Mouse (Mus musculus): ENCODE measurements at regions not wholly inside any gene's neighbourhood (a gene's known extent, or its start where the extent isn't known, plus 50 kb on each side); places are given as distances from the start of the nearest gene placed in this dataset.

DNA sequence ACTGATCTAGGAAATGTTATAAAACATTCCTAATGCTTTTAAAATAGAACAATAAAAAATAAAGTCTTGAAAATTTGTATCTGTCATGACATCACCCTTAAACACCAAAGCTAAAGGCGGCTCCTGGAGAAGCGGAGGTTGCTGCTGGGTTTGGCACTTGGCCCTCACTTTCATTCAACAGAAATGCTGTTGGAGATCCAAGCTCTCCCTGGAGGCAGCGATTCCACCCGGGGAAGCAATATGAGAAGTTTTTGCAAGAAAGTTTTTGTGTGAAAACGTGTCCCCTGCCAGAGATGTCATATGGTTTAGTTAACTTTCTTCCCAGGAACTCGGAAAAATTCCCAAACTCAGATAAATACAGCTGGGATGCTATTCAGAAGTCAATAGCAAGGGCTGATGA lies 51.5 kb upstream of the Map4k3 start:
- H3K27me3 ChIP-seq (replicated peaks; ENCODE audit: control insufficient read depth, insufficient read depth, low read length), result no peaks in the 10 kb centered on the region
- no peak overlapping the region for H3K27ac ChIP-seq (ENCODE audit: low read depth, low read length)
- no peak overlapping the region for H3K9ac ChIP-seq (ENCODE audit: low read depth, low read length)

More for the DNA sequence above, 51.5 kb upstream of the Map4k3 start:
- no peak overlapping the region for H3K4me3 ChIP-seq (ENCODE audit: low read length)
- no peaks in the 10 kb centered on the region for H3K9me3 ChIP-seq (ENCODE audit: control insufficient read depth, low read length)
- ATAC-seq, result no peak; the same call in 1 of the 2 replicates
- H3K4me1 ChIP-seq (ENCODE audit: control insufficient read depth, insufficient read depth, low read depth, low read length), result no peaks in the 10 kb centered on the region
- 61% methylated on average over 6 of the region's 6 CpGs for WGBS
- H3K36me3 ChIP-seq (ENCODE audit: control insufficient read depth, insufficient read depth, low read length), result no peaks in the 10 kb centered on the region
- no peak overlapping the region for H3K4me2 ChIP-seq (ENCODE audit: low read length)
